Mouse (Mus musculus) layer of hippocampus, postnatal 14 days (tissue): ENCODE measurements around the gene Kcnq5. TPM values are rescaled to one million over a fixed set of nuclear protein-coding genes. Genes with fewer than 3 reads are reported as not detected.
A peak's percentile ranks its signal among the peaks of the same experiment; 100 is the strongest.
"Not testable (repeated sequence)": the region's sequence is repeated elsewhere in the genome, so short reads cannot be mapped to it uniquely, and the experiment has no call there.

Experiments
- DNase-seq, 2 experiments: peaks; one replicate each; pipeline ENCODE4 v3.0.0; 2021 to 2022; ENCODE audit warnings: low spot score in 2 of 2, mixed read lengths in 1 of 2
- total RNA-seq, 2 experiments: library from RNA; stranded (reverse); gene quantifications; 2 replicates each; pipeline ENCODE4 v1.2.3; 2021

Kcnq5 gene
- total RNA-seq, 2 experiments from 2014 or later, result 77.6 to 78.6 TPM

DNA sequence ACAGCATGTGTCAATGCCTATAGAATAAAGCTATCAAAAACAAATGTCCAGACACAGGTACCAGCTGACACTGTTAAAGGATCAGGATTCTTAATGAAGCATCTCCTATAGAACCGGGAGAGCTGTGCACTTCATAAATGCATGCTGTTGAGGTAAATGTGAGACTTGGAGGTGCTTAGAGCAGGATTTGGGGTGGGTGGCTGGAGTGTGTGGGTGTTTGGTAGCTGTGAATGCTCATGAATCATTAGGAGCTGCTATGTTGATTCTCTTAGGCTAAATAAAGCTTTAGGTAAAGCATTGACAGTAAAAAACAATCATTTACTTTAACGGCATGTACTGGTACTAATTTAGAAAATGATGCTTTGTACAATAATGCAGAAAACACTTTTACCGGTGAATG, 465.4 kb downstream of the Kcnq5 start:
- no peak for DNase-seq

DNA sequence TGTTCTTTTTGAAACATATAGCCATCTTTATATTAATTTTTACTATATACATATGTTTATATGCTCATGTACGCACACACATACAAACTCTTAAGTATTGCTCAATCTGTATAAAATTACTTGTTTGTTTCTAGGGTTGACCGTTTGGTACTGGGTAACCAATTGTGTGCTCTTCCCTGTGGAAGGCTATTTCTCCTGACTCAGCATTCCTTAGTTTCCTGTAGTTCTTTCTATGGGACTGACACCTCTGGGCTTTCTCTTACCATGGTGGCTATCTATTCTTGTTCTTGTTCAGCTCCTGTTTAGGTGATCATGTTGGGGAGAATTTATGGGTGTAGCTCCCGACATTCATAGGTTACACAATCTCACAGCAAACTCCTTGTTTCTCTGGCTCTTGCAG, 473.1 kb downstream of the Kcnq5 start:
- no peak for DNase-seq

DNA sequence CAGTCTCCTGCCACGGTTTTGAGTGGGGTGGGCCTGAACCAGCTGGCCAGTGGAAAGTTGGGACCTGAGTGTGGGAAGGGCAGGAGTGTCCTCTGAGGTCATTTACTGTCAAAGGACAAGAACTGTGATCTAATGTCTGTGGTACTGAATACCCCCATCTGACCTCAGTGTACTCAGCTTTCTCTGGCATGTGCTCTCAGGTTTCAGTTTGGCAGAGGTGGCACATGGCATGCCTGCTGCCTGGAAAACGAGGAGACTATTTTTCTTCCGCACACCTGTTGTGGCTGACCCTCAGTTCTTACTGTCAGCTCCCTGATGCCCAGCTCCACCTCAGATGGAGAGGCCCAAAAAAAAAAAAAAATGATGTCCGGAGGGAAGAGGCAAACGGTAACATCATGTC, 475.5 kb downstream of the Kcnq5 start:
- DNase-seq, result no peak

DNA sequence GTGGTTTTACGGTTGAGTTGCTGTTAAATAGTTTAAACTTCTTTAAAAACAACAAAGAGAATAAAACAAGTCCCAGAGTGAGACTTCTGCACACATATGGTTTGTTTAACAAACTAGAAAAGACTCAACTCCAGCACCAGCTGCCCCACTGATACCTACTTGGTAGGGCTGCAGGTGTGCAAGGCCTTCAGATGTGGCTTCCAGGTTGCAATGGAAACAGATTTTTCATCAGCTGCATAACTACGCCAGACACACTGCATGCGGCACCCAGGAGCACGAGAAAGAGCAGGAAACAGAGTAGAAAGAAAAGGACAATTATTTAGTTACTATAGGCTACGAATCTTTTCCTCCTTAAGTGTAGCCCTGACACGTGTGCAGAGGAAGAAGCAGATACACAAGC, 492.4 kb downstream of the Kcnq5 start:
- DNase-seq, result no peak

DNA sequence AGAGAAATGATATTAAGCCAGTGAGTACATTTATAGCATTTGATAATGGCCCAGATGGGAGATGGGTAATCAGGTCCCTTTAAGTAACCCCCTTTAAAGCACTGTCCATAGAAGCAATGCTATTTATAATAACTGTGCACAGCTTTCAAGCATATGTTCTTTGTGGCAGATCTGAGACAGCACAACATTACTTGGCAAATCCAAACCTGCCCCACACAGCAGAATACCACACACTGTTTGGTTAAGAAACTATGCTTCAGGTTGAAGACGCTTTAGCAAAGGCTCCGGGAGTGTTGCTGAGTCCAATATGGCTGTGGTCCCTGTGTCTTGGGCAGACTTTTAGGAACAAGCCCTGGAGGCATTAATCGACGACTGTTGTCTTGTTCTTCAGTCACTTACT, 495.3 kb downstream of the Kcnq5 start:
- peak in 1 of 2 experiments; percentile 16 for DNase-seq

DNA sequence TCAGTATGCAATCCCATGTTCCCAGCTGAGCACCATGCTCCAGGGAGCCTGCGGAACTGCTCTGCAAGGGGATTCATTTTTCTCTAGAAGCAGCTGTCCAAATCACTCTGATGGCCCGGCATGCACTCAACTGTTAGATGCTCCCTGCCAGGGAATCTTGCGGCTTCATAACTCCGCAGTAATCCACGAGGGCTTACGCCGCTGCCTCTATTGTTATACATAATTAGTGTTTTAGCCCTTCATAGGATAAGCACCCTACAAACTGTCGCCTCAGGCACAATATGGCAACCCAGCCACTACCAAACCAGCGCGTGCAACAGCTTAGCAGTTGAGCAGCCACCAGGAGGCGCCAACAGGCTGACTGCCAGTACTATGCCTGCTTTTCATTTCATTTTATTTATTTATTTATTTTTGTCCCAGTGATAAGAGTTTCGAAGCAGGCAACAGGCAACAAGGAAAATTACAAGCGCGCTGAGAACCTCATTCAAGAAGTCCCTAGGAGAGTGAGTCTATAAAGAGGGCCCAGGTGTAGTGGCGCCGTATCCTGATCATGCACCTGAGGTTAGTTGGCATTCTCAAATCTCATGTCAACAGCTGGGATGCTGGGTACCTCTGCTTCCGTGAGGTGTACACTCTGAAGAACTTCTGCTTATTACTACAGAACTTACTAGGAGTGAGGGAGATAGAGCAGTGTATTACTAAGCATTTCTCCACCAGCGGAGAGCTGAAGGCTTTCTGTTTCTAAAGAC, 500.6 kb downstream of the Kcnq5 start:
- peak; percentile 84 to 89 for DNase-seq

DNA sequence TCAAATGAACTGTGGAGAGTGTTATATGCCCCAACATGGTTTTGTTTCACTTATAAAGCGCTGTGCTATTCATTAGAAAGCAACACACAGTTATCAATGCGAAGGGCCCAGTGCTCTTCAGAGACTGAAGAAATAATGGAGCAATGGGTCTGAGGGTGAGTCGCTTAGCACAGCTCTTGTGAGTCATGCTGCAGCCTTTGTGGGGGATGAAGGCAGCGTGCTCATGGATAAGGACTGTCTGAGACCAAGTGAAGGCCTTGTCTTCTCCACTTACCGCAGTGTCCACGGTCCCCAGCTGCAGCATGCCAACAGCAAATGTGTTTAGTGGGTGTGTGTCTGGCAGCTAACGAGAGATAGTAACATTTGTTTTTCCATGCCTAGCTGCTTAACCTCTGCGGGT, 503.2 kb downstream of the Kcnq5 start:
- DNase-seq, result no peak

DNA sequence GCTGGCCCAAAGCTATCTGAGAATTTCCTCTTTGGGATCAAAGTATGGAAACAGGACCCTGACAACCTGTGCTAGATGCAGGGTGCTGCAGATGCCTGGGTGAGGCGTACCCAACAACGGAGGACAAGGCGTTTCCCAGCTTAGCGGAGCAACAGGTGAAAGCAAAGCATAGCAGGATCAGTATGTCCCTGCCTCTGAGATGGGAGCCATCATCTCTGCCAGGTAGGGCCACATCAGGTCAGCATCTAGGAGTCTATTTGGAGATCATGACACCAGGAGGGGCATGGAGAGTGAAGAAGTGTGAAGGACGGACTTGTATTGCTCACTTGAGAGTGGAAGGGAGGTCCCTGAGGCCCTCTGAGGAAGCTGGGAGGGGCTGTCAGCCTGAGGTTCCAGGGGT, 505.8 kb downstream of the Kcnq5 start:
- DNase-seq, result no peak

DNA sequence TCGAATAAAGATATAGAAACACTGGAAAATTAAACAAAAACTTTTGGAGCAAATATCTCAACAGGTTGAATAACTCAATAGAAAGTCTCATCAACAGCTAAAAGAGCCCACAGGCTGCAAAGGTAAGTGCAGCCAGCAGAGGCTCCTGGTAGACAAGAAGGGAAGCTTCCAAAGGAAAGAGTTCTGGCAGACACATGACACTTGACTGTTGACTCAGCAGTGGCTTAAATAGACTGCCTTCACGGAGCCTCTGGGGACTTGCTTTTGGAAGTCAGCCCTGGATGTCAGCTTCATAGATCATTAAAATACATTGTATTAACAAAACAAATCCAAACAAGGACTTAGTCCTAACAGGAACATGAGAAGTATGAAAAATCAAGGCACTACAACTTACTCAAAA, 513.5 kb downstream of the Kcnq5 start:
- no peak for DNase-seq

DNA sequence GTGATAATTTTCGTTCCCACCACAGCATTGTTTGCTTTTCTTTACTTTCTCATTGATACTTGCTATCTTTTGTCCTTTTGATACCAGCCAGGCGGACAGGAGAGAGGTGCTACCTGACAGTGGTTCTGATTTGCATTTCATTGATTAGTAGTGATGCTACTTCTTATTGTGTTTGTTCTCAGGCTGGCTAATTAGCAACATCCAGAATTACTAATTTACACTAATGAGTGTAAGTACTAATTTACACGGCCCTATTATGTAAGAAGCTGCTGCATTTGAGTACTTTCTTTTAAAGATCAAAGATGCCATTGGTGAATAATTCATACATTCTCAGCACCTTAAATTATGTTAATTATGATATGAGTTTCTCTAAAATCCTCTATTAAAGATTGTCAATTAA, 525.0 kb downstream of the Kcnq5 start:
- no peak for DNase-seq

DNA sequence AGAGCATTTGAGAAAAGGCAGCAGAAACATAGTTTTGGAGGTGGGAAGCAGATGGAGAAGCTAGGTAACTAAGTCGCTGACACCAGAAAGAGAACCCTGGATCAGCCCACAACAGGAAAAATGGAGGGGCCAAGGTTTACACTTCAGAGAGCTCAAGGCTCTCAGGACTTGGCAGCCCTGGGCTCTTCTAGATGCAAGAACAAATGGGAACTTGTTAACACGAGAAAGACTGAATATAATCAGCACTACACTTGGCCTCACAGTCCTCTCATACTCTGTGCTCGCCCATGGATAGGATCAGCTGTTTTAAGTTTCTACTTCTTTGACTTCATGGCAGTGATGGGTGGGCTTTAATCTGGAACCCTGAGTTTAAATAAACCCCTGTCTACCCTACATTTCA, 526.9 kb downstream of the Kcnq5 start:
- no peak for DNase-seq

DNA sequence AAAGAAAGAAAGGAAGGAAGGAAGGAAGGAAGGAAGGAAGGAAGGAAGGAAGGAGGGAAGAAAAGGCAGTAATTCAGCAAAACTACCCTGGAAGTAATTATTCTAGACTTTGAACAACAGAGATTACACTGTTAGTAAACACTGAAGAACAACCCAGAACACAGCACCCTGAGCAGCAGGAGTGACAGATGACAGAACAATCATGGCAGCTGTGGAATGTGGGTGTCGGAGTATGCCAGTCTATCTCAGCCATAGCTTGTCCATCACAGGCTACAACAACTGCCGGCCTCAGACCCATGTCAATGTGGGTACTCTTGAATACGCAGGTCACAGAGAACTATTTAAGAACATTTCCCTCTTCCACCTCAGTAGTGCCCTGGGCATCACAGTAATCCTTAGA, 530.1 kb downstream of the Kcnq5 start:
- peak; percentile 15 to 29 for DNase-seq

DNA sequence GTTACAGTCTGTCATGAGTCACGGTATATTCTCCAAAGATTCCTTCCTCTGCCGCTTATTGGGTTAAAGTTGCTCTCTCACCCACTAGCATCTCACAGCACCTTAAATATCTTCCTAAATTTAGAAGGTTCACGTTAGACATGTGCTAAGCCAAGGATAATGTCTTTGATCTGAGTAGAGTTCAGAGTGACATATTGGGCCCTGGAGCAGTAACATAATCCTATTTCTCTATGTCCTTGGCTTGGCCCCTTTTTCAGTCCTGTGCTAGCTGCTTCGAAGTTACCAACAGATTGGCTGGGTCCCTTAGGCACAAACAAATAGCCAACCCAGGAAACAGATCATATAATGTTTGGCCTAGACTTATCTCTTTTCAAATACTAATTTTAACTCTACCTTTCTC, 533.7 kb downstream of the Kcnq5 start:
- no peak for DNase-seq

DNA sequence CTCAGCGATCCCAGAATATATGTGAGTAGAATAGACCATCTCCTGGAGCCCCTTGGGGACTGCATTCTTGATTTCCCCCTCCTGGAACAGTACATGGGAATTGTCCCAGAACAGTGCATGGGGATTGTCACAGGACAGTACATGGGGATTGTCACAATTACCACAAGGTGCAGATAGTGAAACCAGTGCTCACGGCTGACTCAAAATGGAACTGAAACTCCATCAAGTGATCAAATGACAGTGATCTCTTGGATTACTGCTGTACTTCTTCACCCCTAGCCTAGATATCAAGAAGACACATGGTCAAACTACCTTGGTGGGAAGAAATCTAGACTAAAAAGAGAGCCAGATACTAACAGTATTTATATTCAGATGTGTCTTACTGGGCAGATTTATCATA, 536.1 kb downstream of the Kcnq5 start:
- DNase-seq, result no peak

DNA sequence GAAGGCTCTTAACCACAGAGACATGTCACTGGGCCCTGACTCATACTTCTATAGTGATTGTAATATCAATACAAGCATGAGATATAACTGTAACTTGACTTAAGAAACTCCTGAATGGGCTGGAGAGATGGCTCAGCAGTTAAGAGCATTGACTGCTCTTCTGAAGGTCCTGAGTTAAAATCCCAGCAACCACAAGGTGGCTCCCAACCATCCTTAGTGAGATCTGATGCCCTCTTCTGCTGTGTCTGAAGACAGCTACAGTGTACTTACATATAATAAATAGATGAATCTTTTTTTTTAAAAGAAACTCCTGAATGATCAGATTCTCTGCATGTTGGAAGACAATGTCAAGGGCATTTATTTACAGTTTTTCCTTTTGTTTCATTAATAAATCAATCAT, 542.4 kb downstream of the Kcnq5 start:
- peak in 1 of 2 experiments; percentile 25 for DNase-seq

DNA sequence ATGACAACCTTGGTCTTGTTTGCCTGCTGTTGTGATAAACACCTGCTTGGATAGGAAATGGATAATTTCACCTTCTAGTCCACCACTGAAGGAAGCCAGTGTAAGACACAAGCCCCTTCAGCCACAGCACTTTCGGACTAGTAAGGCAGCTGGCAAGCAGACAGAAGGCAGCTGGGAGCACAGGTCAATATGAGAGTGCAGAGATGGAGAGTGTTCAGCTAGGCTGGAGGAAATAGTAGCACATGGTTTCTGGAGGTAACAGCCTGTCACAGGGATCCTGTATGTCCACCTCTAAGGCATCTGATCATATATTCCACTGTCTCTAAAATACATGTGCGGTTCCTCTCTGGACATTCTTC, 549.6 kb downstream of the Kcnq5 start:
- DNase-seq, result peak in 1 of 2 experiments; percentile 9

DNA sequence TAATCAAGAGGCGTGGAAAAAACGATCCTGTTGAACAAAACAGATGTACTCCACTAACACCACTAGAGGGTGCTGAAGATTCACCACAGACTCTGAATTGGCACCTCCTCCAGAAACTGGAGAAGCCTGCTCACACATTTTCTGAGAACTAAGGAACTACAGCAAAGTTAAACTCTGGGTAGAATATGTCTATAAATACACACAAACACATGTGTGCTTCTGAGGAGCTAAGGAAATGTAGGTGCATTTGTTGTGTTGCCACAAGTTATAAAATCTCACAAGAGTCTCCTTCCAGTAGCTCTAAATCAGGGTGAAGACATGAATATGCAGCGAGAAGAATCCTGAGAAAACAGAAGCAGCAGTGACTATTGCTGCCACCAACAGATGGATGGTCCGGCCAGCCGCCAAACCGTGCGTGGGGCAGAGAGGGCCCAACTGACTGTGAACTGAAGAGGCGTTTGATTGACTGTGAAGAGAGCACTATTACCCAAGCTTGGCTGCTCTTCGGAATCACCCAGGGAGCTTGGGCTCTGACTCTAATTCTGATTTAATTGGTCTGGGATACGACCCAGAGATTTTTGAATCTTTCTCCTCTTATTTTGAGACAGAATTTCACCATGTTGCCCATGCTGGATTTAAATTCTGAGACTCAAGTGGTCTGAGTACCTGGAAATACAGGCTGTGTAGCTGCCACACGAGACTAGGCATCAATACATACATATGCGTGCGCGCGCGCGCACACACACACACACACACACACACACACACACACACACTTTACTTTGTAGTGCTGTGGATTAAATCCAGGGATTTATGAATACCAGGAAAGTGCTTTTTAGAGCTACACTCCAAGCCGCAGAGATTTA, 550.2 kb downstream of the Kcnq5 start:
- peak; percentile 80 to 91 for DNase-seq

DNA sequence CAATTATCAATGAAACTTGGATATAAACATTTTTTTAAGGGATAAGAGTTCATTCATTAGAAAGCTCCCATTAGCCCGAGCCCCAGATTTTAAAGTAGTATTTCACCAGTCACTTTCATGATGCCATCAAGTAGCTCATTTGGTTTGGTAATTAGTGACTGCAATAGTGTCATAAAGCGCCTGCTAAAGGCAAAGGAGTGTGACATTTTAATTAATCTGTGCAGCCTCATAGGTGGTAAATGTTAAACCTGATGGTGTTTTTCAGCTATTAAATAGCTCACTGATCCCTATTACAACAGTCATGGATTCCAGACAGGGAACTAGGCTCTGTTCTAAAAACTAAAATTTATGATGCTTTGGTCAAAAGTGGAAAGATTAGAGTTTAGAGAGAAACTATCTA, 554.5 kb downstream of the Kcnq5 start:
- no peak for DNase-seq

DNA sequence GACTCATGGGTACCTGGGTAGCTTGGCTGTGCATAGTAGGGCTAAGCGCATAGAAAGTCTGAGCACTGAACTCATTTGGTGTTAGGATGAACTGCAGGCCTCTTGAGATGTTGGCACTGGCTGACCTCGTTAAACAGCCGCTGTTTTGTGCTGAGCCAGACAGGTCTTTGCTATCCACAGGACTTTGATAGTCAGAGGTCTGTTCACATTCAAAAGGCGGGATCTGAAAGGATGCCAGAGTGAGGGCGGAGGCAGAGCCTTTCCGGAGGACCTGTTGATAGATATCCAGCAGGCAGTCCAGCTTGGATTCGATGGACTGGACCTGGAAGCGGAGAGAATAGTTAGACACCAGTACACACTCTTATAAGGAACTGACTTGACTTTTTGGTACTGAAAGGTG, 558.9 kb downstream of the Kcnq5 start:
- no peak for DNase-seq

DNA sequence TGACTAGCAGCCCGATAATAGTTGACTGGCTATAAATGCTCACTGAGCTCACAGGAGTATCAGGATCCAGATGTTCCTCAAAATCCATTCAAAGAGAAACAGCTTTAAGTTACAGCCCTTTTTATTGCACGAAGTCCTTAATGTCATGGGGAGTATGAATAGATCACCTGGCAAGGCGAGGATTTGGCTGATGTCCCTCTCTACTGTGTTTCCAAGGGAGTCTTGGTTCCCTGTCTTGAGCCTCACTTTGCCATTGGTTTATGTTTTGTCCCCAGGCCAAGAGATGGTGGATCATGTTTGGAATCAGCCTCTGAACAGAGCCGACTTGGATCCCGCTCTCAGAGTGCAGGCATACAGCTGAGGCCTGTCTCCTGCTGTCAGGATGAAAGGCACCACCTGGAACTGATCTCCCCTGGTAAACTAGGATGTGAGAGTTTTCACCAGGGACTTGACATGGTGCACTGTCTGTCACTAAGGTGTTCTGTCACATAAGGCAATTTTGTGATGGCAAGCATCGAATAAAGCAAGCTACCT, 570.5 kb downstream of the Kcnq5 start:
- DNase-seq, result no peak

DNA sequence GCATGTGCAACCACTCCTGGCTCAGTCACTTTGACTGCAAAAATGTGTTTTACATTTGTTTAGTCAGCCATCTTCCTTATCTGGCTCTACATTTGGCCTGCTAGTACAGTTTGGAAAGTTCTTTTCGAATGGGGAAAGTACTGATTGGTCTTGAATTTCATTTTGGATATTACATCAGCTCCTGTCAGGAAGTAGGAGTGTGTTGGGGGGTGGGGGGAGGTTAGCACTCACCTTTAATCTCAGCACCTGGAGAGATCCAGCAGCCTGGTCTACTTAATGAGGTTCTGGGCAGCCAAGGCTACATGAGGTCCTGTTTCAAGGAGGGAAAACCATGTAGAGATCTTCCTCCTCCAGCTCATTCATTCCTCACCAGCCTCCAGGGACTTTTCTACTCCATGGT, 578.5 kb downstream of the Kcnq5 start, which contains the start of gene Khdc1b:
Khdc1b (plus strand) TSS at position 301 of the 400 bp plus-strand sequence.
- no peak for DNase-seq

DNA sequence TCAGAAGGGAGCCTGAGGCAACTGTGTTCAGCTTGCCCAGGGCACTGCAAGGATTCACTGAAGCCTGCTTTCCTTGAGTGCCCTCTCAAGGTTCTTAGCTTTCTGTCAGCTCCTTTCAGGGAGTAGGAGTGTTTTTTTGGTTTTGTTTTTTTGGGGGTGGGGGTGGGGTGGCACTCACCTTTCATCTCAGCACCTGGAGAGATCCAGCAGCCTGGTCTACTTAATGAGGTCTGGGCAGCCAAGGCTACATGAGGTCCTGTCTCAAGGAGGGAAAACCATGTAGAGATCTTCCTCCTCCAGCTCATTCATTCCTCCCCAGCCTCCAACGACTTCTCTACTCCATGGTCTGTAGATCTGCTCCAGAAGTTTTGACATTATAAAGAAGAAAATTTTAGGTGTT, 593.7 kb downstream of the Kcnq5 start, which contains the start of gene Khdc1c:
Khdc1c (plus strand) TSS at position 301 of the 400 bp plus-strand sequence.
- not testable (repeated sequence) for DNase-seq
